Mouse (Mus musculus): Measurements from ENCODE around the gene Col20a1.

Gene Col20a1

DNA sequence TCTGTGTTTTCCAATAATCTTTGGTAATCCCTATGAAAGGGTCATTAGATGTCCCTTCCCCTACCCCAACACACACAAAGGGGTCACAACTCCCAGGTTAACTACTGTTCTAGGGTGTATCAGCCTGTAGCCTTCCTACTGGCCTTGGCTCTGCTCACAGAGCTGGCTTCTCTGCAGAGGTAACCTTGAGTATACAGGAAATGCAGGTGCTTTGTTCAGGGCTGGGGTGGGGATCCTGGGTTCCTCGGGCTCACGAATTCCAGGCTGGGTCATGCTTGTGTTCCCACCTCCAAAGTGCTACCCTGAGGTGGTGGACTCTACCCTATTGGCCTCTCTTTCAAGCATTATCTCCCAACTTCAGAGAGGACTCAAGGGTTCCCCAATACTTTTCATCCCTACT, 700 bp upstream of the Col20a1 start:
- no peaks in the 10 kb centered on the region; the same call in 1 of the 2 replicates for H3K36me3 ChIP-seq (ENCODE audit: control insufficient read depth, insufficient read depth, low read length, poor library complexity, severe bottlenecking)
- H3K27me3 ChIP-seq (ENCODE audit: control insufficient read depth, insufficient read depth, low read length, poor library complexity, severe bottlenecking): no peaks in the 10 kb centered on the region
- no peak for DNase-seq (ENCODE audit: low read depth, low spot score)

DNA sequence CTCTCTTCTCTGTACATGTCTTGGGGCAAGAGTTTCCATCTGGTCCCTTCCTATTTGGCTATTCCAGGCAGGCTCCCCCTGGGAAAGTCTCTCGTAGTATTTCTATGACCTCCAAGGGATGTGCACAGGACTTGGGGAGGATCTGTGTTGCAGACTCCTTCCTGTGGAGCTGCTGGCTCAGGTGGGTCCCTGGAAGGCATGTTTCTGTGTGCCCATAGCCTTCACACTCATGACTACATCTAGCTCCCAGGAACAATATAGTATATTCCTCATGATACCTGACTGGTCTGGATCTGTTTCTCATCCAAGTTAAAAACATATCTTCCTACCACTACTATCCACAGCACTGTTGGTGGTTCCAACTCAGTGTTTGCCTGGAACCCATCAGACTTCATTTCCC, 666 bp downstream of the Col20a1 start:
- no peak for DNase-seq (ENCODE audit: low read depth, low spot score)
- Histone ChIP-seq H3K36me3 (ENCODE audit: control insufficient read depth, insufficient read depth, low read length, poor library complexity, severe bottlenecking) (no peaks in the 10 kb centered on the region; the same call in 1 of the 2 replicates), H3K27me3 (ENCODE audit: control insufficient read depth, insufficient read depth, low read length, poor library complexity, severe bottlenecking) (no peaks in the 10 kb centered on the region)

DNA sequence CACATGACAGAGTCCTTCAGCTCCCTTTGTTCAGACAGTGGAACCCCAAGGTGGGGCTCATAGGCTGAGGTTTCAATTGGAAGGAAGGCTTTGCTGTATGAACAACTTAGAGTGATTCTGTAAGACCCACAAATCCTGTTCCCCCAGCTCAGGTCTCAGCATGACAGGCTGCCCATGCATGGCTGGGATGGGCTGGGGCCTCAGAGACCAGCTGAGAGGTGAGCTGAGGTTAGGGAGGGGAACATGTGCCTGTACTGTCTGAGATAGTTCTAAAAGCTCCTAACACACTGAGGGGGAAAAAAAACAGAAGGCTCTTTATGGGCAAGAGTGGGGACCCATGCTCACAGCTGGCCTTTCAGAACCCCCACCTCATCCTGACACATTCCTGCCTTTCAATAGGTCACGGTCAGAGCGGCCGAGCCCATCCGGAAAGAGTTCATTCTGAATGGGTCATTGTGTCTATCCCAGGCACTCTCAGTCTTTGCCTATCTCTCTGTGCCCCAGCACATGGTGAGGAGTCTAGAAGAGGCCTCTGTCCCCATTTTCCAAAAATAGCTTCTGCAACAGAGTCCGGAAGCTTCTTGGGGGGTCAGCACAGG, 1.2 kb downstream of the Col20a1 start:
- Histone ChIP-seq H3K36me3 (ENCODE audit: control insufficient read depth, insufficient read depth, low read length, poor library complexity, severe bottlenecking) (no peaks in the 10 kb centered on the region; the same call in 1 of the 2 replicates), H3K27me3 (ENCODE audit: control insufficient read depth, insufficient read depth, low read length, poor library complexity, severe bottlenecking) (no peaks in the 10 kb centered on the region)
- DNase-seq (ENCODE audit: low read depth, low spot score): no peak

DNA sequence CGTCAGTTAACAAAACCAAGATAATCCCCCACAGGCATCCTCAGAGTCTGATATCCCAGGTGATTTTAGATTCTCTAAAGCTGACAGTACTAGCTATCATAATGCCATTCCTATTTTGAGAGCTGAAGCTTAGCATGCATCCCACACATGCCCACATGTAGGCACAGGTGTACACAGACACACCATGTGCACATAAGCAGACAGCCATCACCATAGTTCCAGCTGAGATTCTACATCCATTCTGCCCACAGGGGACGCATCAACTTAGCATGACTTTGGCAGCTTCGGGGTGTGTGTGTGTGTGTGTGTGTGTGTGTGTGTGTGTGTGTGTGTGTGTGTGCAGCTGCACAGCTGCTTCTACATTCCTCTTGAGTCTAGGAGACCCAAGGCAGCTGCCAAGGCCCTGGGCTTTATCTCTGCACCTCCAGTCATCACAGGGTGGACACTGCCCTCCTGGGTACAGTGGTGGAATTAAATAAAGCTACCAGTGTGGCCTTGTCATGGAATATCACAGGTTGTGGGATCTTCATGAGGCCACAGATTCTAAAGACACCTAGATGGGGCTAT, 2.1 kb downstream of the Col20a1 start:
- no peak for DNase-seq (ENCODE audit: low read depth, low spot score)
- Histone ChIP-seq H3K36me3 (ENCODE audit: control insufficient read depth, insufficient read depth, low read length, poor library complexity, severe bottlenecking) (no peaks in the 10 kb centered on the region; the same call in 1 of the 2 replicates), H3K27me3 (ENCODE audit: control insufficient read depth, insufficient read depth, low read length, poor library complexity, severe bottlenecking) (no peaks in the 10 kb centered on the region)

DNA sequence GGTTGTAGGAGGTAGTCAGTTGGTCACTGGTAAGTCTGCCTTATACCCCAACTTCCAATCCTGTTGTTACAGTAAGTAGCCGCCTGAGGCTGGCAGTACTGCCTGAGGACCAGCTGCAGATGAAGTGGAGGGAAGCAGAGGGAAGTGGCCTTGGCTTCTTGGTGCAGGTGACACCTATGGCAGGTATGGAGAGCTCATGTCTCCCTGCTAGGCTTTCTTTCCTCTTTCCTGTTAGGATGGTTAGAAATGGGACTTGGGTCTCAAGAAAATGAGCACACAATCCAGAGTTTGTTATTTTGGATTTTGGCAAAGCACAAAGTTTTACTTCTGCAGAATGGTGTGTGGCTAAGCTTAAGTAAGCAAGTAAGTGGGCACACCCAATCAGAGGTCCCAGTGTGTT, 2.6 kb downstream of the Col20a1 start:
- DNase-seq (ENCODE audit: low read depth, low spot score): no peak

DNA sequence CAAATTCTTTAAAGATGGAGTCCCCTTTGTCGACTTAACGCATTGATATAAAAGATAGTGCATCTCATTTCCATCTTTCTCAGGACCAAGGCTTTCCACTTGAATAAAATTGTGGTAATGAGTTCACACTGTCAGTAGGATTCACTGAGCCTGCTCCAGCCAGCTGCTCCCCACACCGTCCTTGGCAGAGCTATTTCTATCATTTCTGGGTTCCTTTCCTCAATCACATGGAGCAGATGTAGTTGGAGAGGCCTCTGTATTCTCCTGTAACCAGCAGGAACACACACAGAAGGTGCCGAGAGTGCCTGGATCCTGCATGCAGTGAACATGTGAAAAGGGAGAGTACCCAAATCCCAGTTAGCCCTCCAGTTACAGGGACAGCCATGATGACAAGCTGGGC, 4.0 kb downstream of the Col20a1 start:
- DNase-seq (ENCODE audit: low read depth, low spot score): no peak
- H3K27me3 ChIP-seq (ENCODE audit: control insufficient read depth, insufficient read depth, low read length, poor library complexity, severe bottlenecking): no peaks in the 10 kb centered on the region
- no peaks in the 10 kb centered on the region for H3K36me3 ChIP-seq (ENCODE audit: control insufficient read depth, insufficient read depth, low read length, poor library complexity, severe bottlenecking)

More for the DNA sequence above, 2.6 kb downstream of the Col20a1 start:
- no peaks in the 10 kb centered on the region for H3K36me3 ChIP-seq (ENCODE audit: control insufficient read depth, insufficient read depth, low read length, poor library complexity, severe bottlenecking)
- H3K27me3 ChIP-seq (ENCODE audit: control insufficient read depth, insufficient read depth, low read length, poor library complexity, severe bottlenecking): no peaks in the 10 kb centered on the region

DNA sequence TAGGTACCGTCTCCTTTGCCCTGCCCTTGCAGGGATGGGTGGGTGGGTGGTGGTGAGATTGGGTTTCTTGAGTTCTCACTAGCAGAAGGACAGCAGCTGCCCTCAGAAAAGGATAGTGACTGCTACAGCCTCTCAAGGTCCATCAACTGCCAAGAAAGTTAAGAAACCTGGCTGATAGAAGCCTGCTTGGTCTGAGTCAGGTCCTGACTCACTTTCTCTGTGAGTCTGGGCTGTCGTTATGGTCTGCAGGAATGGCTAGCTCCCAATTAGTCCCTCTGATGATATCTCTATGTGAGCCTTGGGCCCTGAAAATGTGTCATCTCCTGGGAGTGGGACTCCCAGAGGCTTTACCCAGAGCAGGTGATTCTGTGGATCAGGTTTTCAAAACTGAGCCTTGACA, 8.0 kb downstream of the Col20a1 start:
- H3K27me3 ChIP-seq (ENCODE audit: control insufficient read depth, insufficient read depth, low read length, poor library complexity, severe bottlenecking): no peaks in the 10 kb centered on the region
- no peaks in the 10 kb centered on the region for H3K36me3 ChIP-seq (ENCODE audit: control insufficient read depth, insufficient read depth, low read length, poor library complexity, severe bottlenecking)
- no peak for DNase-seq (ENCODE audit: low read depth, low spot score)

DNA sequence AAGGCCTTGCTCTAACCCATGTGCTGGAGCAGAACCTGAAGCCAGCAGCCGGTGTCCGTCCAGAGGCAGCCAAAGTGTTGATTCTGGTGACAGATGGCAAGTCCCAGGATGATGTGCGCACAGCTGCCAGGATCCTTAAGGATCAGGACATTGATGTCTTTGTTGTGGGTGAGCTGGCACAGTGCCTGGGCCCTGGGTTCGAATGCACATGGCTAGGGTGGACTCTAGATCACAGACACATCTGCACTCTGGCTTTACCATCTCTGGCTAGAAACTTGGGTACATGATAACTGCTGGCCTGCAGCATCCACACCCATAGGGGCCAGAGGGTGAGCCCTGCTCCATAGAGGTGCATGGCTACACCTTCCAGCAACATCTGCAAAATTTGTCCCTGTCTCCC, 9.1 kb downstream of the Col20a1 start:
- no peak for DNase-seq (ENCODE audit: low read depth, low spot score)
- Histone ChIP-seq H3K36me3 (ENCODE audit: control insufficient read depth, insufficient read depth, low read length, poor library complexity, severe bottlenecking) (no peaks in the 10 kb centered on the region), H3K27me3 (ENCODE audit: control insufficient read depth, insufficient read depth, low read length, poor library complexity, severe bottlenecking) (no peaks in the 10 kb centered on the region)

DNA sequence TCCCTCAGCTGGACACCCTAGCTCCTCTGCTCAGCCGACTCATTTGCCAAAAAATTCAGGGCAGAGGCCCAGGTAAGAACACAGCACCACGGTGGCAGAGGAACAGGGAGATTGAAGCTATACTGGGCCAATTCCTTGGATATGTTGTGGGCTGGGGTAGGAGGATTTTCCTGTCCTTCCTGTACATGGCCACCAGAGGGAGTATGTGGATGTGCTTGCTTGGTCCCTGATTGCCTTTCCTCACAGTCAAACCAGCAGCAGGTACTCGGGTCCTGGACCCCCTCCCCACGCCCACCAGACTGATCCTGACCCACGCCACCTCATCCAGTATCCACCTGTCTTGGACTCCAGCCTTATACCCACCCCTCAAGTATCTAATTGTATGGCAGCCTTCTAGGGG, 10.1 kb downstream of the Col20a1 start:
- peak; percentile 53 for DNase-seq (ENCODE audit: low read depth, low spot score)
- Histone ChIP-seq H3K27me3 (ENCODE audit: control insufficient read depth, insufficient read depth, low read length, poor library complexity, severe bottlenecking) (no peaks in the 10 kb centered on the region), H3K36me3 (ENCODE audit: control insufficient read depth, insufficient read depth, low read length, poor library complexity, severe bottlenecking) (no peaks in the 10 kb centered on the region)

DNA sequence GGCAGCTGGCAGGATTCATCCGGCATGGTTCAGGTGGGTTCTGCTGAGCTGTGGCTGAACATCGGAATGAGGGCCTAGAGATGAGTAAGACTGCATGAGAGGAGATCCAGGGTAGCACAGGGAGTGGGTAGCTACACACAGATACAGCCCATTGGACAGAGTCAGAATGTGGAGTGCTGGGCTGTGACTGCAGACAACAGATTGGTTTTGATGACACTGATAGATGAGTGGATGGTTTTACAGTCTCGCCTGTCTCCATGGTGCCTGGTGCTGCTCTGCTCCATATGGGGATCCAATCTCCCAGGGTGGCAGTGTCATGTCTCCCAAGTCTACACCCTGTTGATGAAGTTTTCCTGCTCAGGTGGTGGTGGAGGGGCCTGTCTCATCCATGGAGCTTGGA, 10.6 kb downstream of the Col20a1 start:
- Histone ChIP-seq H3K36me3 (ENCODE audit: control insufficient read depth, insufficient read depth, low read length, poor library complexity, severe bottlenecking) (no peaks in the 10 kb centered on the region), H3K27me3 (ENCODE audit: control insufficient read depth, insufficient read depth, low read length, poor library complexity, severe bottlenecking) (no peaks in the 10 kb centered on the region)
- no peak for DNase-seq (ENCODE audit: low read depth, low spot score)

DNA sequence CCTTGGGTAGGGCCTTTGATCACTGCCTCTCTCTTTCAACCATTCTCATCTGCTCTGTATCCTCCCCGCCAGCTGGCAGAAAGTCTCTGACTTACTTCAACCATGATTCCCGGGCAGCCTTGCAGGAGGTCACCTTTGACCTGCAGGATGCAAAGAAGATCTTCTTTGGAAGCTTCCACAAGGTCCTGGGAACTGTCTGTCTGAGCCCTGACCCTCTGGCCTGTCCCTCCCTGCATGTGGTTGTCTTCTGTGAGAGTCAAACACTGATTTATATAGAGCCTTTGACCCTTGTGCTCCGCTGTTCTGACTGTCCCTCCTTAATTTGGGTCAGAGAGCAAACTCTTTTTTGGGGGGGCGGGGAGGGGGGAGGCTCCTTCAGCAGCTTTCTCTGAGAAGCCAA, 20.7 kb downstream of the Col20a1 start:
- H3K36me3 ChIP-seq (ENCODE audit: control insufficient read depth, insufficient read depth, low read length, poor library complexity, severe bottlenecking): no peaks in the 10 kb centered on the region
- no peaks in the 10 kb centered on the region for H3K27me3 ChIP-seq (ENCODE audit: control insufficient read depth, insufficient read depth, low read length, poor library complexity, severe bottlenecking)
- no peak for DNase-seq (ENCODE audit: low read depth, low spot score)

DNA sequence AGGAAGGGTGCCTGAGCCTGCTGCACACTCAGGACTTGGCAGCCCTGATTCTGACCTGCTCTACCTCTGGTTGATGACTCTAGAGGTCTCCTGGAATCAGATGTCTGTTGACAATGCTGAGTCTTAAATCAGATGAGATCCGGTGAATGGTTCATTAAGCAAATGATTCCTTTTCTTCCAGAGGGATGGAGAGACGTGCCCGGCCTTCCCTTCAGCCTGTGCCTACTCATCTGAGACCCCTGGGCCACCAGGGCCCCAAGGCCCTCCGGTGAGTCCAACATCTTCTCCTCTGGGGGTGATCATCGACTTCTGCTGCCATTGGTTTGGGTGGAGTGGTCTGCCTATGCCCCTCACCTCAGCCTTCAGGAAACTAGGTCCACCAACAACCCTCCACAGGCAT, 22.0 kb downstream of the Col20a1 start:
- no peak for DNase-seq (ENCODE audit: low read depth, low spot score)
- Histone ChIP-seq H3K36me3 (ENCODE audit: control insufficient read depth, insufficient read depth, low read length, poor library complexity, severe bottlenecking) (no peaks in the 10 kb centered on the region), H3K27me3 (ENCODE audit: control insufficient read depth, insufficient read depth, low read length, poor library complexity, severe bottlenecking) (no peaks in the 10 kb centered on the region)

DNA sequence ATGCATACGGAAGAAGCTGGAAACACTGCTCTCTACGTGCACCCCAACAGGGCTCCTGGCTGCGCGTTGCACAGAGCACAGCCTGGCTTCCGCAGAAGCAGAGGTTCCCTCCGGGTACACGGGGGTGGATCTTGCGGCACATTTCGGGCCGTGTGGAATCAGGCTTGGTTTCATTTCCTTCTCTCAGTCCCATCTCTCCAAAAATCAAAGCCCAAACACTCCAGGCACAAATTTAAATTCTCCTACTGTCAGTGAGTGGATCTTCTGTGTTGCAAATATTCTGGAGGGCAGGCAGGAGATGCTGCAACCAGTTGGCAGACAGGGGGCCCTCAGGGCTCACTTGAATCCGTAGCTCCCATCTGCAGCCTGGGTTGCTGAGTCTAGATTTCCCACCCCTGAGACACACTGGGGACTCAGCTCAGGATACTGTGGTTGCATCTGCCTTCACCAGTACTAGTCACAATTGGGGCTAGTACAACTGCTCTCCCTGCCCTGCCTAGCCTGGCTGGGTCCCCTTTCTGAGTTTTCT, 45.1 kb downstream of the Col20a1 start:
- H3K27me3 ChIP-seq (ENCODE audit: control insufficient read depth, insufficient read depth, low read length, poor library complexity, severe bottlenecking): no peaks in the 10 kb centered on the region
- no peak for DNase-seq (ENCODE audit: low read depth, low spot score)
- H3K36me3 ChIP-seq (ENCODE audit: control insufficient read depth, insufficient read depth, low read length, poor library complexity, severe bottlenecking): no peaks in the 10 kb centered on the region

DNA sequence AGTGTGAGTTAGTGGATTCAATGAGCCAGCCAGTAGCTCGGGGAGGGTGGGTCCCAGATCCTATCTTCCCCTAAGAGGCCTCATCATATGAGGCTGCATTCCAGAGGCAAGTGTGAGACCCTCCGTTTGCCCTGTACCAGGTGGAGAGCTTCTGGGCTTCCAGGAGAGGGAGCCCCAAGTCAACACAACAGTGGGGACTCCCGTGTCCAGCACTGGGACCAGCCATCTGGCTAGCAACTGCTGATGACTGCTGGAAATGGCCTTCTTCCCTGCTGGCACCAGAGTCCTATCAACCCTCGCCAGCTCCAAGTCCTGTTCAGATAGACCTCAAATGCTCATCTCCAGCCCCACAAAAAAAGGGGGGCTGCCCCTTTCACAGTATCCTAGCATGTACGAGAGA, 46.1 kb downstream of the Col20a1 start:
- Histone ChIP-seq H3K36me3 (ENCODE audit: control insufficient read depth, insufficient read depth, low read length, poor library complexity, severe bottlenecking) (no peaks in the 10 kb centered on the region), H3K27me3 (ENCODE audit: control insufficient read depth, insufficient read depth, low read length, poor library complexity, severe bottlenecking) (no peaks in the 10 kb centered on the region)
- no peak for DNase-seq (ENCODE audit: low read depth, low spot score)

DNA sequence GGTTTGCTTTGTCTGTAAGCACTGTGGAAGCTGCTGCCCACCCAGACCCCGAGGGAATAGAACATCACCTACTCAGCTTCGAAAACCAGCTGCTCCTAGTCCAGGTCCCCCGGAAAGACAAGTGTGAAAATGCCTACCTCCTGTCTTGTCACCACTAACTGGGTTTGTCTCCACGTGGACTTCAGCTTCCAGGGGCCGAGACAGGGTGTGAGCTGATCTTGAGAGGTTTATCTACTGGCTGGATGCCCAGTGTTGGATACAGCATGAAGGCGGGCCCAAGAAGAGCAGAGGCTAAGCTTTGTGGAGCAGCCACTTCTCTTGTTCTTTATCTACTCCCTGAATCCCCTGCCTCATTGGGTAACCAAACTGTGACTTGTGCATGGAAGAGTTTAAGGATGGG, 47.0 kb downstream of the Col20a1 start:
- Histone ChIP-seq H3K36me3 (ENCODE audit: control insufficient read depth, insufficient read depth, low read length, poor library complexity, severe bottlenecking) (no peaks in the 10 kb centered on the region), H3K27me3 (ENCODE audit: control insufficient read depth, insufficient read depth, low read length, poor library complexity, severe bottlenecking) (no peaks in the 10 kb centered on the region)
- DNase-seq (ENCODE audit: low read depth, low spot score): no peak

DNA sequence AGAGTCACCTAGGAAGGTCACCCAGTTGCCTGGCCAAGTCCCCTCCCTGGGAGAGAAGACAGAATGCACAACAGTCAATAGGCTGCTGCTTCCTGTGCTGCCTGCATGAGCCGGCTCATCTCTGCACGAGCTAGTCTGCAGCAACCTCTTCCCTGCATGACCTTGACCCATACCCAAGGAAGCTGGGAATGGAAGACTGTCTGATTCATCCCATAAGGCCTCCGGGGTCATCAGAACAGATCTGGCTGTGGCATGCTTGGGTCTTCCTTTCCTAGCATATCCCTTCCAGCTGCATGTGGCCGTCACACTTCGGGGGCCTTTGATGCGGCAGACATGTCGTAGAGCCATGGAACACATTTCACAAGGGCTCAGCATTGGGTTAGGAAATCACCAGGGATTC, 48.9 kb downstream of the Col20a1 start:
- DNase-seq (ENCODE audit: low read depth, low spot score): no peak
- no peaks in the 10 kb centered on the region for H3K36me3 ChIP-seq (ENCODE audit: control insufficient read depth, insufficient read depth, low read length, poor library complexity, severe bottlenecking)

More for the DNA sequence above, 48.9 kb downstream of the Col20a1 start:
- H3K27me3 ChIP-seq (ENCODE audit: control insufficient read depth, insufficient read depth, low read length, poor library complexity, severe bottlenecking): no peaks in the 10 kb centered on the region
